Mouse (Mus musculus): ENCODE data around the gene Galnt17.

Galnt17 gene

GRCm38 (mm10) chr5:131308397-131308796 lies at the start of gene Galnt17:
Gene Galnt17, minus strand, starts transcription at chr5:131308497.
- DNase-seq (ENCODE audit: low spot score in 2 of 2): no peak

GRCm38 (mm10) chr5:131334536-131334935 lies 26.2 kb upstream of the Galnt17 start:
- DNase-seq (ENCODE audit: low spot score in 2 of 2): no peak

GRCm38 (mm10) chr5:131321286-131321685 lies 13.0 kb upstream of the Galnt17 start:
- DNase-seq (ENCODE audit: low spot score in 2 of 2): no peak

GRCm38 (mm10) chr5:131319605-131320004 lies 11.3 kb upstream of the Galnt17 start:
- no peak for DNase-seq (ENCODE audit: low spot score in 2 of 2)

GRCm38 (mm10) chr5:131319141-131319540 lies 10.8 kb upstream of the Galnt17 start:
- DNase-seq (ENCODE audit: low spot score in 2 of 2): no peak

GRCm38 (mm10) chr5:131315016-131315415 lies 6.7 kb upstream of the Galnt17 start:
- no peak for DNase-seq (ENCODE audit: low spot score in 2 of 2)

- DNase-seq (ENCODE audit: low spot score in 2 of 2): peak; percentile 73 to 74
These were observed 593 bp downstream of the Galnt17 start for GRCm38 (mm10) chr5:131307656-131308151.

GRCm38 (mm10) chr5:131306908-131307655 lies 1.2 kb downstream of the Galnt17 start:
- peak; percentile 2 to 56 for DNase-seq (ENCODE audit: low spot score in 2 of 2)

- peak in 1 of 2 experiments; percentile 1 for DNase-seq (ENCODE audit: low spot score in 2 of 2)
These were observed 1.9 kb downstream of the Galnt17 start for GRCm38 (mm10) chr5:131306321-131306907.

GRCm38 (mm10) chr5:131305223-131305622 lies 3.1 kb downstream of the Galnt17 start:
- no peak for DNase-seq (ENCODE audit: low spot score in 2 of 2)

- DNase-seq (ENCODE audit: low spot score in 2 of 2): no peak
These were observed 6.8 kb downstream of the Galnt17 start for GRCm38 (mm10) chr5:131301526-131301925.

- no peak for DNase-seq (ENCODE audit: low spot score in 2 of 2)
These were observed 14.4 kb downstream of the Galnt17 start for GRCm38 (mm10) chr5:131293726-131294449.

- DNase-seq (ENCODE audit: low spot score in 2 of 2): no peak
These were observed 21.2 kb downstream of the Galnt17 start for GRCm38 (mm10) chr5:131287091-131287490.

GRCm38 (mm10) chr5:131286680-131287079 lies 21.6 kb downstream of the Galnt17 start:
- DNase-seq (ENCODE audit: low spot score in 2 of 2): no peak

GRCm38 (mm10) chr5:131280349-131280748 lies 27.9 kb downstream of the Galnt17 start:
- no peak for DNase-seq (ENCODE audit: low spot score in 2 of 2)

- no peak for DNase-seq (ENCODE audit: low spot score in 2 of 2)
These were observed 29.0 kb downstream of the Galnt17 start for GRCm38 (mm10) chr5:131279286-131279685.

- peak in 1 of 2 experiments; percentile 8 for DNase-seq (ENCODE audit: low spot score in 2 of 2)
These were observed 31.1 kb downstream of the Galnt17 start for GRCm38 (mm10) chr5:131277227-131277626.

- DNase-seq (ENCODE audit: low spot score in 2 of 2): no peak
These were observed 42.0 kb downstream of the Galnt17 start for GRCm38 (mm10) chr5:131266291-131266690.

GRCm38 (mm10) chr5:131264145-131264544 lies 44.2 kb downstream of the Galnt17 start:
- DNase-seq (ENCODE audit: low spot score in 2 of 2): peak; percentile 40 to 48

GRCm38 (mm10) chr5:131250701-131251636 lies 57.3 kb downstream of the Galnt17 start:
- DNase-seq (ENCODE audit: low spot score in 2 of 2): peak; percentile 51 to 75

- DNase-seq (ENCODE audit: low spot score in 2 of 2): no peak
These were observed 59.9 kb downstream of the Galnt17 start for GRCm38 (mm10) chr5:131248416-131248815.

All from heart, adult 9 months (tissue).